Mouse (Mus musculus) lung, embryonic 16.5 days (tissue): ENCODE results near the gene D17Wsu92e. TPM values are rescaled to one million over a fixed set of nuclear protein-coding genes. Genes with fewer than 3 reads are reported as not detected.

Experiments used
- ATAC-seq: fragments of 200-750 bp; cut with Nextera tagmentation; 2 replicates; pipeline ENCODE4 v1.8.0; 2017; ENCODE audit warnings: low read depth, mild to moderate bottlenecking, moderate library complexity
- H3K27ac ChIP-seq: fragments of 300-500 bp; sonication (generic); 2 replicates; pipeline ENCODE4 v1.5.1; 2014; ENCODE audit warnings: mild to moderate bottlenecking, control low read depth, low read length
- H3K27me3 ChIP-seq: fragments of 300-500 bp; sonication (generic); 2 replicates; pipeline ENCODE4 v1.6.1; 2014; ENCODE audit warnings: low read depth, low read length, mixed read lengths; ENCODE audit not compliant: control insufficient read depth, insufficient read depth
- H3K36me3 ChIP-seq: fragments of 300-500 bp; sonication (generic); 2 replicates; pipeline ENCODE4 v1.6.1; 2014; ENCODE audit warnings: low read length; ENCODE audit not compliant: control insufficient read depth, insufficient read depth
- H3K4me1 ChIP-seq: fragments of 300-500 bp; sonication (generic); replicated peaks from 2 replicates; pipeline ENCODE4 v1.6.1; 2014; ENCODE audit warnings: low read length, mixed read lengths; ENCODE audit not compliant: control insufficient read depth, insufficient read depth
- H3K4me2 ChIP-seq: fragments of 300-500 bp; sonication (generic); 2 replicates; pipeline ENCODE4 v1.6.1; 2014; ENCODE audit warnings: low read depth, low read length, control low read depth
- H3K4me3 ChIP-seq: fragments of 300-500 bp; sonication (generic); 2 replicates; pipeline ENCODE4 v1.5.1; 2014; ENCODE audit warnings: mild to moderate bottlenecking, low read length, control low read depth
- H3K9ac ChIP-seq: fragments of 300-500 bp; sonication (generic); 2 replicates; pipeline ENCODE4 v1.6.1; 2014; ENCODE audit warnings: low read length, control low read depth
- H3K9me3 ChIP-seq: fragments of 300-500 bp; sonication (generic); 2 replicates; pipeline ENCODE4 v1.6.1; 2016; ENCODE audit warnings: low read length; ENCODE audit not compliant: control insufficient read depth
- WGBS: fragments of 180-500 bp; shearing (Covaris S2); extraction: QIAGEN DNeasy Blood & Tissue Kit; methylation state at CpG from one replicate; pipeline ENCODE4 v1.1.7; 2014; 5-methylcytosine and 5-hydroxymethylcytosine counted together
- polyA plus RNA-seq: library from polyadenylated mRNA; unstranded; fragments of >200 nt; fragmentation: Nextera tagmentation; extraction: Ambion mirVana; gene quantifications from 2 replicates; pipeline ENCODE4 v1.2.1, GENCODE M21; 2015

D17Wsu92e gene
- polyA plus RNA-seq, 1 experiment from 2014 or later, result 14.6 TPM

DNA sequence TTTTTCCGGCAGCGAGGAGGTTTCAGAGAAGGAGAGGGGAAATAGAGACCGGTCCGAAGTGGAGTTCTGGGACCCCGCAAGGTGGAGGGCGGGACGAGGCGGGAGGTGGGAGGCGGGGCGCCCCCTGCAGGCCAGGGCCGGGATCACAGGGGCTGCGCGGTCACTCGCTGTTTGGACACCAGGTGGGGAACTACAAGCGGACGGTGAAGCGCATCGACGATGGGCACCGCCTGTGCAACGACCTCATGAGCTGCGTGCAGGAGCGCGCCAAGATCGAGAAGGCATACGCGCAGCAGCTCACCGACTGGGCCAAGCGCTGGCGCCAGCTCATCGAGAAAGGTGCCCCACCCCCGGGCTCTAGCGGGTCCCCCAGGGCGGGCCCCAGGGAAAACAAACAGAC is 117.9 kb downstream of the D17Wsu92e start:
- under 1% methylated on average over 34 of the region's 34 CpGs for WGBS
- ATAC-seq, result peak; percentile 58
- H3K36me3 ChIP-seq, result no peaks in the 10 kb centered on the region
- H3K4me2 ChIP-seq, result peak overlapping the region; percentile 76
- H3K4me3 ChIP-seq, result peak overlapping the region; percentile 43
- peak overlapping the region; percentile 53 for H3K9ac ChIP-seq
- peaks cover 8% of the 10 kb centered on the region; the same call in 1 of the 2 replicates for H3K4me1 ChIP-seq
- H3K27ac ChIP-seq, result no peak overlapping the region
- no peaks in the 10 kb centered on the region; the same call in 1 of the 2 replicates for H3K27me3 ChIP-seq
- no peaks in the 10 kb centered on the region; the same call in 1 of the 2 replicates for H3K9me3 ChIP-seq

DNA sequence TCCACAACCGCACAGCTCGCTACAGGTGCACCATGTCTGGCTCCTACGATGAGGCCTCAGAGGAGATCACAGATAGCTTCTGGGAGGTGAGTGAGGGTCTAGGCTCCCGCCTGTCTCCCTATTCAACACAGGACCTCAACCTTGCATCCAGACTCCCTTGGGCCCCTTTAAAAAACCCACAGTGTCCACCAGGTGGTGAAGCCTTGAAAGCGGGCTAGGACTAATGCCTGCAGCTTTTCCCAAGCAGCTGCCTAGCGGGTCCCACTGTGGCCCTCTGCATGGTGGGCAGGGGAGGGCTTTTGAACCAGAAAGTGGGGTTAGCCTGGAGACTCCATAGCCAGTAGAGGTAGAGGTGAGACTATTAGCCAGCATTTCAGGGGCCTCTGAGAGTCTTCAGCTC is 118.6 kb downstream of the D17Wsu92e start:
- WGBS, result 74% methylated on average over 6 of the region's 6 CpGs
- H3K27ac ChIP-seq, result no peak overlapping the region

More for the DNA sequence above, 118.6 kb downstream of the D17Wsu92e start:
- no peaks in the 10 kb centered on the region for H3K36me3 ChIP-seq
- no peak overlapping the region for H3K4me2 ChIP-seq
- no peak for ATAC-seq
- no peak overlapping the region for H3K9ac ChIP-seq
- H3K27me3 ChIP-seq, result no peaks in the 10 kb centered on the region; the same call in 1 of the 2 replicates
- no peak overlapping the region for H3K4me3 ChIP-seq
- H3K4me1 ChIP-seq, result peaks cover 8% of the 10 kb centered on the region; the same call in 1 of the 2 replicates
- no peaks in the 10 kb centered on the region; the same call in 1 of the 2 replicates for H3K9me3 ChIP-seq

Other genes with a start within 250 kb of the D17Wsu92e start
- gene Nudt3, start 197.2 kb downstream of the D17Wsu92e start, polyA plus RNA-seq, result 73.6 and 75.8 TPM in 2 replicates
- gene RPS10-NUDT3, start 185.4 kb downstream of the D17Wsu92e start, polyA plus RNA-seq, result not detected in 2 replicates
- gene Rps10, start 184.0 kb downstream of the D17Wsu92e start, polyA plus RNA-seq, result 900 and 901 TPM in 2 replicates
- 0.88 and 1.9 TPM in 2 replicates for gene Pacsin1, start 165.1 kb downstream of the D17Wsu92e start, polyA plus RNA-seq
- gene Spdef, start 91.7 kb downstream of the D17Wsu92e start, polyA plus RNA-seq, result 2.4 and 2.6 TPM in 2 replicates
- gene Snrpc, start 17.5 kb upstream of the D17Wsu92e start, polyA plus RNA-seq, result 296 and 313 TPM in 2 replicates
- gene Uhrf1bp1, start 35.8 kb upstream of the D17Wsu92e start, polyA plus RNA-seq, result 3.7 and 4.6 TPM in 2 replicates
- 18.1 and 20.2 TPM in 2 replicates for gene Anks1, start 88.7 kb upstream of the D17Wsu92e start, polyA plus RNA-seq
- gene Taf11, start 89.2 kb upstream of the D17Wsu92e start, polyA plus RNA-seq, result 62.1 and 67.1 TPM in 2 replicates